Mouse (Mus musculus): ENCODE results near the gene Adad1. TPM values are rescaled to one million over a fixed set of nuclear protein-coding genes. Genes with fewer than 3 reads are reported as not detected.

Adad1 gene
- total RNA-seq, 4 experiments from 2014 or later: not detected

GRCm38 (mm10) chr3:37169283-37169682, 106.0 kb downstream of the Adad1 start:
- DNase-seq (ENCODE audit: low spot score in 2 of 2): no peak

Other genes starting within 250 kb of the Adad1 start
- 10 to 100 TPM; 35.3 to 49.7 (median 39.9) TPM for gene 4932438A13Rik, start 200.4 kb upstream of the Adad1 start, total RNA-seq (2022)
- not detected for gene Il2, start 62.4 kb downstream of the Adad1 start, total RNA-seq (2022)
- not detected for gene Il21, start 169.1 kb downstream of the Adad1 start, total RNA-seq (2022)
- under 1 TPM; 0.36 to 0.82 (median 0.63) TPM for gene Bbs12, start 249.0 kb downstream of the Adad1 start, total RNA-seq (2022)
- under 1 TPM in 1 of 4 experiments, not detected in 3; 0.63 TPM for gene Cetn4, start 249.2 kb downstream of the Adad1 start, total RNA-seq (2022)

Data from gastrocnemius, adult 8-10 months (tissue).